Mouse (Mus musculus) adrenal gland, adult 8-10 months (tissue): ENCODE measurements around the gene Slc41a3. TPM values are rescaled to one million over a fixed set of nuclear protein-coding genes. Genes with fewer than 3 reads are reported as not detected.
A peak's percentile ranks its signal among the peaks of the same experiment; 100 is the strongest.

ENCODE experiments used
- DNase-seq: peaks from one replicate; pipeline ENCODE4 v3.0.0; 2022
- total RNA-seq, 4 experiments: library from RNA; stranded (reverse); gene quantifications; 2 replicates each; pipeline ENCODE4 v1.2.4; 2022

Gene Slc41a3
- 10 to 100 TPM; 21.5 to 72.6 (median 39.6) TPM for total RNA-seq

- peak; percentile 91 for DNase-seq
Measured at GRCm38 (mm10) chr6:90604533-90605297, at the start of gene Slc41a3. TSS of gene Slc41a3 (plus strand) at chr6:90604725.

GRCm38 (mm10) chr6:90556534-90557058 is 47.9 kb upstream of the Slc41a3 start:
- DNase-seq: no peak

- no peak for DNase-seq
Measured at GRCm38 (mm10) chr6:90557077-90557476, 47.4 kb upstream of the Slc41a3 start.

GRCm38 (mm10) chr6:90557829-90558693 is 46.5 kb upstream of the Slc41a3 start:
- DNase-seq: no peak

- no peak for DNase-seq
Measured at GRCm38 (mm10) chr6:90560390-90561058, 44.0 kb upstream of the Slc41a3 start.

- DNase-seq: no peak
Measured at GRCm38 (mm10) chr6:90561234-90561781, 43.2 kb upstream of the Slc41a3 start.

GRCm38 (mm10) chr6:90564240-90564639 is 40.3 kb upstream of the Slc41a3 start:
- DNase-seq: no peak

GRCm38 (mm10) chr6:90565357-90566215 is 38.9 kb upstream of the Slc41a3 start:
- DNase-seq: peak; percentile 86

GRCm38 (mm10) chr6:90567486-90567885 is 37.0 kb upstream of the Slc41a3 start:
- DNase-seq: peak; percentile 81

GRCm38 (mm10) chr6:90567928-90568327 is 36.6 kb upstream of the Slc41a3 start:
- no peak for DNase-seq

GRCm38 (mm10) chr6:90568721-90569120 is 35.8 kb upstream of the Slc41a3 start:
- DNase-seq: no peak

- DNase-seq: no peak
Measured at GRCm38 (mm10) chr6:90569736-90570383, 34.7 kb upstream of the Slc41a3 start.

GRCm38 (mm10) chr6:90570392-90570791 is 34.1 kb upstream of the Slc41a3 start:
- DNase-seq: no peak

GRCm38 (mm10) chr6:90575261-90575715 is 29.2 kb upstream of the Slc41a3 start:
- peak; percentile 64 for DNase-seq

GRCm38 (mm10) chr6:90578174-90578573 is 26.4 kb upstream of the Slc41a3 start:
- DNase-seq: no peak

GRCm38 (mm10) chr6:90582331-90582730 is 22.2 kb upstream of the Slc41a3 start:
- DNase-seq: no peak

GRCm38 (mm10) chr6:90588113-90588512 is 16.4 kb upstream of the Slc41a3 start:
- DNase-seq: no peak

- no peak for DNase-seq
Measured at GRCm38 (mm10) chr6:90590707-90591106, 13.8 kb upstream of the Slc41a3 start.

- DNase-seq: no peak
Measured at GRCm38 (mm10) chr6:90594972-90595371, 9.6 kb upstream of the Slc41a3 start.

GRCm38 (mm10) chr6:90597060-90597459 is 7.5 kb upstream of the Slc41a3 start:
- no peak for DNase-seq

GRCm38 (mm10) chr6:90597592-90597991 is 6.9 kb upstream of the Slc41a3 start:
- DNase-seq: no peak
